Comparison of ENCODE assay signal across 8 mouse cellular contexts in the genomic region with DNA sequence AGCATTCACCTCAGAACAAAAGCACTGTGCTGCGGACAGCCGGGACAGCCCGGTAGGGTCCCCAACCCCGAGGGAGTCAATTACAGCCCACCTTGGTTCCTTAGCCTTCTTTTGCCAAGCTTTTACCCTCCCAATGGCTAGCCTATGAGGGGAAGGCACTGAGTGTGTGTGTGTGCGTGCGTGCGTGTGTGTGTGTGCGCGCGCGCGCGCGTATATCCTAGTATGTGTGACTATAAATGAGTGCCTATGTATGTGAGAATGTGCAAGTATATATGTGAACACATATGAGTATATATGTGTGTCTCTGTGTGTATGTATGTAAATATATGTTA. TPM values are rescaled to one million over a fixed set of nuclear protein-coding genes. Genes with fewer than 3 reads are reported as not detected.
DNase-seq lines count a peak whose midpoint lies in the region; ATAC-seq and TF ChIP-seq lines count a peak whose summit lies in the region.

No protein-coding gene starts in this region.

- H3K27me3 ChIP-seq in heart, embryonic 13.5 days (replicated peaks) = peaks cover 14% of the 10 kb centered on the region; the same call in 1 of the 2 replicates
- H3K27me3 ChIP-seq in MEL (ENCODE audit: control insufficient read depth in 1 of 2, insufficient read depth in 2 of 2, low read length in 2 of 2) = no peaks in the 10 kb centered on the region
- no peaks in the 10 kb centered on the region for H3K27me3 ChIP-seq in forebrain, embryonic 14.5 days (replicated peaks; ENCODE audit: control insufficient read depth, insufficient read depth, low read length)
- H3K27me3 ChIP-seq in liver, embryonic 16.5 days (ENCODE audit: control insufficient read depth, insufficient read depth, low read depth, low read length) = peaks cover 12% of the 10 kb centered on the region

- H3K27ac ChIP-seq in heart, embryonic 13.5 days (replicated peaks) = peak overlapping the region; percentile 64
- no peak overlapping the region for H3K27ac ChIP-seq in MEL (ENCODE audit: control insufficient read depth, low read depth, low read length)
- H3K27ac ChIP-seq in forebrain, embryonic 14.5 days (ENCODE audit: low read depth, low read length) = peak overlapping the region; percentile 55; the same call in 1 of the 2 replicates
- no peak overlapping the region for H3K27ac ChIP-seq in liver, embryonic 16.5 days (ENCODE audit: low read length)

- no peaks in the 10 kb centered on the region for H3K9me3 ChIP-seq in heart, embryonic 13.5 days
- H3K9me3 ChIP-seq in MEL (replicated peaks; ENCODE audit: insufficient read depth, low read length) = no peaks in the 10 kb centered on the region
- no peaks in the 10 kb centered on the region for H3K9me3 ChIP-seq in forebrain, embryonic 14.5 days (replicated peaks; ENCODE audit: control insufficient read depth, low read length)
- no peaks in the 10 kb centered on the region for H3K9me3 ChIP-seq in liver, embryonic 16.5 days (replicated peaks; ENCODE audit: control insufficient read depth, low read length)

- H3K4me3 ChIP-seq in heart, embryonic 13.5 days = peak overlapping the region; percentile 69
- H3K4me3 ChIP-seq in MEL (ENCODE audit: control insufficient read depth in 1 of 2, insufficient read depth in 1 of 2, low read depth in 2 of 2, low read length in 2 of 2) = peak overlapping the region; percentile 64 to 73
- H3K4me3 ChIP-seq in forebrain, embryonic 14.5 days (ENCODE audit: low read depth, low read length) = peak overlapping the region; percentile 54
- H3K4me3 ChIP-seq in liver, embryonic 16.5 days (ENCODE audit: low read depth, low read length) = peak overlapping the region; percentile 58

- ATAC-seq in heart, embryonic 13.5 days (ENCODE audit: extremely low read depth, insufficient number of reproducible peaks, low FRiP score, low TSS enrichment) = no peak
- peak; percentile 58 for ATAC-seq in forebrain, embryonic 14.5 days
- ATAC-seq in liver, embryonic 16.5 days (ENCODE audit: low read depth) = no peak

- no peak for TF ChIP-seq CTCF in MEL (IDR thresholded peaks at IDR 0.05 in 2 of 3, conservative IDR thresholded peaks at IDR 0.05 in 1 of 3; ENCODE audit: control insufficient read depth in 1 of 3, insufficient read depth in 1 of 3, low read depth in 2 of 3, low read length in 3 of 3, poor library complexity in 1 of 3, severe bottlenecking in 1 of 3)

- peaks cover 44% of the 10 kb centered on the region for H3K4me1 ChIP-seq in heart, embryonic 13.5 days
- peaks cover 3 to 7% of the 10 kb centered on the region in 2 experiments; a peak in 3 of 4 replicates for H3K4me1 ChIP-seq in MEL (ENCODE audit: control insufficient read depth in 1 of 2, insufficient read depth in 2 of 2, low read length in 2 of 2)
- 0 out of 2 replicates have a peak, but pooled peaks cover 2% of the 10 kb centered on the region for H3K4me1 ChIP-seq in forebrain, embryonic 14.5 days (ENCODE audit: control insufficient read depth, insufficient read depth, low read length)
- no peaks in the 10 kb centered on the region; the same call in none of the 2 replicates for H3K4me1 ChIP-seq in liver, embryonic 16.5 days (ENCODE audit: control insufficient read depth, low read depth, low read length)

- TF ChIP-seq POLR2A in MEL (IDR thresholded peaks at IDR 0.05; ENCODE audit: control insufficient read depth in 1 of 2, insufficient read depth in 1 of 2, low read depth in 1 of 2, low read length in 2 of 2, poor library complexity in 1 of 2) = no peak

- H3K36me3 ChIP-seq in heart, embryonic 13.5 days = no peaks in the 10 kb centered on the region
- H3K36me3 ChIP-seq in MEL (ENCODE audit: control insufficient read depth in 1 of 2, insufficient read depth in 2 of 2, low read length in 2 of 2) = peaks cover 0 to 4% of the 10 kb centered on the region in 2 experiments; a peak in 1 of 4 replicates
- no peaks in the 10 kb centered on the region for H3K36me3 ChIP-seq in forebrain, embryonic 14.5 days (ENCODE audit: control insufficient read depth, insufficient read depth, low read length)
- H3K36me3 ChIP-seq in liver, embryonic 16.5 days (ENCODE audit: control insufficient read depth, insufficient read depth) = no peaks in the 10 kb centered on the region

- TF ChIP-seq EP300 in MEL (IDR thresholded peaks at IDR 0.05; ENCODE audit: low read depth in 1 of 2, low read length in 2 of 2) = no peak

- no peak for DNase-seq in heart, adult 11 months
- DNase-seq in MEL (ENCODE audit: low read depth, low spot score) = no peak
- peak; percentile 54 for DNase-seq in forebrain, embryonic 14.5 days (ENCODE audit: low spot score)
- DNase-seq in right cerebral cortex, postnatal 10 days (ENCODE audit: low spot score in 2 of 2) = no peak
- DNase-seq in urinary bladder, adult 18-20 months (ENCODE audit: low spot score in 2 of 2) = no peak
- no peak for DNase-seq in frontal cortex, postnatal 25 days (ENCODE audit: low spot score in 2 of 2)

- WGBS in heart, embryonic 13.5 days = 50% methylated on average over 14 of the region's 14 CpGs
- WGBS in forebrain, embryonic 14.5 days = 35% methylated on average over 14 of the region's 14 CpGs
- 44% methylated on average over 14 of the region's 14 CpGs for WGBS in liver, embryonic 16.5 days (ENCODE audit: insufficient replicate concordance)

- H3K4me2 ChIP-seq in heart, embryonic 13.5 days = peak overlapping the region; percentile 88
- H3K4me2 ChIP-seq in forebrain, embryonic 14.5 days (ENCODE audit: low read length) = peak overlapping the region; percentile 76
- peak overlapping the region; percentile 67 for H3K4me2 ChIP-seq in liver, embryonic 16.5 days (ENCODE audit: low read depth, low read length)

- H3K79me2 ChIP-seq in MEL (ENCODE audit: control insufficient read depth, insufficient read depth, low read length, poor library complexity) = peaks cover 3% of the 10 kb centered on the region; the same call in 1 of the 2 replicates

- H3K9ac ChIP-seq in heart, embryonic 13.5 days = peak overlapping the region; percentile 82
- peak overlapping the region; percentile 76 for H3K9ac ChIP-seq in MEL (ENCODE audit: control insufficient read depth, low read depth, low read length, poor library complexity, severe bottlenecking)
- H3K9ac ChIP-seq in forebrain, embryonic 14.5 days (ENCODE audit: low read length) = peak overlapping the region; percentile 73
- H3K9ac ChIP-seq in liver, embryonic 16.5 days (ENCODE audit: low read depth, low read length) = peak overlapping the region; percentile 54; the same call in 1 of the 2 replicates

- TF ChIP-seq RAD21 in MEL (IDR thresholded peaks at IDR 0.05; ENCODE audit: low read depth, low read length) = no peak

TF ChIP-seq in MEL, 35 proteins besides CTCF, POLR2A, EP300 and RAD21:
- TF ChIP-seq ZKSCAN1 (IDR thresholded peaks at IDR 0.05; ENCODE audit: low read depth, low read length) (no peak), NRF1 (IDR thresholded peaks at IDR 0.05; ENCODE audit: insufficient read depth, low read depth, low read length, poor library complexity, severe bottlenecking) (peak; percentile 29; the same call in 1 of the 2 replicates), USF2 (IDR thresholded peaks at IDR 0.05; ENCODE audit: borderline replicate concordance in 1 of 2, insufficient read depth in 1 of 2, low read depth in 1 of 2, low read length in 2 of 2) (no peak), GABPA (IDR thresholded peaks at IDR 0.05; ENCODE audit: low read depth, low read length) (no peak), MYC (IDR thresholded peaks at IDR 0.05; ENCODE audit: low read depth, low read length) (no peak)

RNA-seq across cellular contexts. Expression of a gene that starts 2.0 kb away (rescaled TPM):
- polyA plus RNA-seq in heart, embryonic 13.5 days (2015; fragmentation: Nextera tagmentation; extraction: Ambion mirVana) = 17.0 and 19.2 TPM in 2 replicates
- 2.7 and 3.9 TPM in 2 replicates for total RNA-seq in MEL (2012; rRNA removed)
- 10 to 100 TPM in 1 of 2 experiments, not detected in 1; 11.0 TPM for polyA plus RNA-seq in MEL (2012; ENCODE audit: insufficient read depth in 1 of 2, insufficient read length in 2 of 2, low read depth in 1 of 2, low replicate concordance in 2 of 2, missing spikeins in 1 of 2)
- polyA plus RNA-seq in forebrain, embryonic 14.5 days (2014; fragmentation: Nextera tagmentation; extraction: Ambion mirVana) = 14.5 and 20.3 TPM in 2 replicates
- 6.2 and 7.4 TPM in 2 replicates for polyA plus RNA-seq in liver, embryonic 16.5 days (2015; fragmentation: Nextera tagmentation; extraction: Ambion mirVana)

RNA-seq across cellular contexts. Expression of a gene that starts 46.2 kb away (rescaled TPM):
- polyA plus RNA-seq in heart, embryonic 13.5 days (2015; fragmentation: Nextera tagmentation; extraction: Ambion mirVana) = 220 and 251 TPM in 2 replicates
- total RNA-seq in MEL (2012; rRNA removed) = 103 and 110 TPM in 2 replicates
- polyA plus RNA-seq in MEL (2012; ENCODE audit: insufficient read depth in 1 of 2, insufficient read length in 2 of 2, low read depth in 1 of 2, low replicate concordance in 2 of 2, missing spikeins in 1 of 2) = 100 to 1,000 TPM in 1 of 2 experiments, not detected in 1; 221 TPM
- 196 and 211 TPM in 2 replicates for polyA plus RNA-seq in forebrain, embryonic 14.5 days (2014; fragmentation: Nextera tagmentation; extraction: Ambion mirVana)
- 108 and 118 TPM in 2 replicates for polyA plus RNA-seq in liver, embryonic 16.5 days (2015; fragmentation: Nextera tagmentation; extraction: Ambion mirVana)

Comparison
In these comparisons a context has a peak if more than half of its experiments do, and no peak if none do; other contexts are left out.
1. H3K27ac ChIP-seq: peak in heart, embryonic 13.5 days (single experiment) and forebrain, embryonic 14.5 days (single experiment); none in MEL (single experiment) and liver, embryonic 16.5 days (single experiment).
2. Peak in every context shown above with its lines, with median percentiles within 50 percentile points of each other: H3K4me2 ChIP-seq, H3K4me3 ChIP-seq and H3K9ac ChIP-seq.